Mouse (Mus musculus): ENCODE results near the gene Slc7a8. TPM values are rescaled to one million over a fixed set of nuclear protein-coding genes. Genes with fewer than 3 reads are reported as not detected.

Slc7a8 gene
- polyA plus RNA-seq, 1 experiment from 2014 or later, result 1.2 TPM

GRCm38 (mm10) chr14:54737634-54738033, 44.1 kb downstream of the Slc7a8 start:
- DNase-seq (ENCODE audit: low spot score), result no peak

GRCm38 (mm10) chr14:54736555-54737552, 44.9 kb downstream of the Slc7a8 start:
- no peak for DNase-seq (ENCODE audit: low spot score)

- DNase-seq (ENCODE audit: low spot score), result no peak
Observed at GRCm38 (mm10) chr14:54735221-54735620, 46.5 kb downstream of the Slc7a8 start.

- no peak for DNase-seq (ENCODE audit: low spot score)
Observed at GRCm38 (mm10) chr14:54734004-54734403, 47.7 kb downstream of the Slc7a8 start.

- no peak for DNase-seq (ENCODE audit: low spot score)
Observed at GRCm38 (mm10) chr14:54732206-54732605, 49.5 kb downstream of the Slc7a8 start.

GRCm38 (mm10) chr14:54730305-54730704, 51.4 kb downstream of the Slc7a8 start:
- no peak for DNase-seq (ENCODE audit: low spot score)

GRCm38 (mm10) chr14:54728823-54729653, 52.7 kb downstream of the Slc7a8 start:
- DNase-seq (ENCODE audit: low spot score), result no peak

GRCm38 (mm10) chr14:54727565-54727964, 54.2 kb downstream of the Slc7a8 start:
- DNase-seq (ENCODE audit: low spot score), result no peak

GRCm38 (mm10) chr14:54724049-54724448, 57.7 kb downstream of the Slc7a8 start:
- no peak for DNase-seq (ENCODE audit: low spot score)

- DNase-seq (ENCODE audit: low spot score), result no peak
Observed at GRCm38 (mm10) chr14:54721711-54722110, 60.0 kb downstream of the Slc7a8 start.

- no peak for DNase-seq (ENCODE audit: low spot score)
Observed at GRCm38 (mm10) chr14:54720654-54721350, 60.9 kb downstream of the Slc7a8 start.

- DNase-seq (ENCODE audit: low spot score), result no peak
Observed at GRCm38 (mm10) chr14:54720041-54720440, 61.7 kb downstream of the Slc7a8 start.

- DNase-seq (ENCODE audit: low spot score), result no peak
Observed at GRCm38 (mm10) chr14:54715402-54715801, 66.3 kb downstream of the Slc7a8 start.

GRCm38 (mm10) chr14:54714617-54715081, 67.1 kb downstream of the Slc7a8 start:
- peak; percentile 78 for DNase-seq (ENCODE audit: low spot score)

GRCm38 (mm10) chr14:54714121-54714520, 67.6 kb downstream of the Slc7a8 start:
- DNase-seq (ENCODE audit: low spot score), result peak; percentile 78

GRCm38 (mm10) chr14:54712861-54713260, 68.9 kb downstream of the Slc7a8 start:
- DNase-seq (ENCODE audit: low spot score), result no peak

- DNase-seq (ENCODE audit: low spot score), result no peak
Observed at GRCm38 (mm10) chr14:54712074-54712473, 69.7 kb downstream of the Slc7a8 start, which contains the start of gene Cebpe. Gene Cebpe (minus strand): TSS chr14:54712174.

- DNase-seq (ENCODE audit: low spot score), result no peak
Observed at GRCm38 (mm10) chr14:54709054-54709453, 72.7 kb downstream of the Slc7a8 start.

- DNase-seq (ENCODE audit: low spot score), result no peak
Observed at GRCm38 (mm10) chr14:54706589-54707320, 75.0 kb downstream of the Slc7a8 start.

GRCm38 (mm10) chr14:54705844-54706243, 75.9 kb downstream of the Slc7a8 start:
- DNase-seq (ENCODE audit: low spot score), result no peak
